Mouse (Mus musculus): Measurements from ENCODE around the gene Efr3b.

The Efr3b gene

GRCm38 (mm10) chr12:4029064-4029463 is 9.7 kb downstream of the Efr3b start:
- no peak for DNase-seq

GRCm38 (mm10) chr12:4028516-4028915 is 10.2 kb downstream of the Efr3b start:
- no peak for DNase-seq

GRCm38 (mm10) chr12:4024356-4024755 is 14.4 kb downstream of the Efr3b start:
- DNase-seq = no peak

GRCm38 (mm10) chr12:4023501-4023900 is 15.2 kb downstream of the Efr3b start:
- DNase-seq = no peak

GRCm38 (mm10) chr12:4022845-4023244 is 15.9 kb downstream of the Efr3b start:
- DNase-seq = peak; percentile 16

GRCm38 (mm10) chr12:4020505-4020904 is 18.2 kb downstream of the Efr3b start:
- no peak for DNase-seq

- DNase-seq = no peak
These were observed 22.4 kb downstream of the Efr3b start for GRCm38 (mm10) chr12:4016321-4016720.

GRCm38 (mm10) chr12:4015741-4016140 is 23.0 kb downstream of the Efr3b start:
- DNase-seq = no peak

GRCm38 (mm10) chr12:4015255-4015654 is 23.5 kb downstream of the Efr3b start:
- no peak for DNase-seq

- DNase-seq = no peak
These were observed 27.0 kb downstream of the Efr3b start for GRCm38 (mm10) chr12:4011715-4012114.

GRCm38 (mm10) chr12:4011301-4011700 is 27.4 kb downstream of the Efr3b start:
- DNase-seq = no peak

GRCm38 (mm10) chr12:4008731-4009130 is 30.0 kb downstream of the Efr3b start:
- DNase-seq = no peak

GRCm38 (mm10) chr12:4007766-4008165 is 30.9 kb downstream of the Efr3b start:
- DNase-seq = no peak

GRCm38 (mm10) chr12:4007181-4007580 is 31.5 kb downstream of the Efr3b start:
- DNase-seq = no peak

- DNase-seq = no peak
These were observed 32.6 kb downstream of the Efr3b start for GRCm38 (mm10) chr12:4006079-4006478.

- no peak for DNase-seq
These were observed 34.1 kb downstream of the Efr3b start for GRCm38 (mm10) chr12:4004648-4005047.

GRCm38 (mm10) chr12:4000406-4000805 is 38.3 kb downstream of the Efr3b start:
- DNase-seq = no peak

- no peak for DNase-seq
These were observed 42.0 kb downstream of the Efr3b start for GRCm38 (mm10) chr12:3996749-3997148.

GRCm38 (mm10) chr12:3991047-3991446 is 47.7 kb downstream of the Efr3b start:
- no peak for DNase-seq

GRCm38 (mm10) chr12:3989943-3990342 is 48.8 kb downstream of the Efr3b start:
- DNase-seq = no peak

GRCm38 (mm10) chr12:3984446-3984845 is 54.3 kb downstream of the Efr3b start:
- no peak for DNase-seq

- DNase-seq = peak; percentile 77
These were observed 55.0 kb downstream of the Efr3b start for GRCm38 (mm10) chr12:3983736-3984135.

- DNase-seq = peak; percentile 59
These were observed 56.5 kb downstream of the Efr3b start for GRCm38 (mm10) chr12:3982257-3982656.

- DNase-seq = peak; percentile 78
These were observed 57.2 kb downstream of the Efr3b start for GRCm38 (mm10) chr12:3981350-3982131.

GRCm38 (mm10) chr12:3980991-3981349 is 57.7 kb downstream of the Efr3b start:
- no peak for DNase-seq

Data from kidney, adult 18-20 months (tissue).